Mouse (Mus musculus) left cerebral cortex, postnatal 10 days (tissue): ENCODE data around the gene Snx18. TPM values are rescaled to one million over a fixed set of nuclear protein-coding genes. Genes with fewer than 3 reads are reported as not detected.
A peak's percentile ranks its signal among the peaks of the same experiment; 100 is the strongest.

Experiments used
- DNase-seq, 2 experiments: peaks; one replicate each; pipeline ENCODE4 v3.0.0; 2021 to 2022; ENCODE audit warnings: low spot score in 2 of 2, mixed read lengths in 1 of 2; ENCODE audit errors: extremely low spot score in 1 of 2
- intact Hi-C: fragments of 180-260 bp; cut with DNase I; formaldehyde crosslinking; loops from one replicate; pipeline ENCODE4 v1.15.1; 2025
- total RNA-seq, 2 experiments: library from RNA; stranded (reverse); gene quantifications; 2 replicates each; pipeline ENCODE4 v1.2.3; 2021

The Snx18 gene
- total RNA-seq, 2 experiments from 2014 or later = 19.0 to 20.5 TPM

GRCm38 (mm10) chr13:113617338-113617890 lies 950 bp downstream of the Snx18 start:
- DNase-seq = peak in 1 of 2 experiments; percentile 50
- intact Hi-C loops = loop anchor here (5.0 to 10.0 kb wide), 5 partner anchors 103 to 570 kb away; partner anchors contain the start of gene Gpx8

- intact Hi-C loops = loop anchor here (5.0 to 10.0 kb wide), 5 partner anchors 102 to 570 kb away; partner anchors contain the start of gene Gpx8
- peak in 1 of 2 experiments; percentile 50 for DNase-seq
These were observed 1.5 kb downstream of the Snx18 start for GRCm38 (mm10) chr13:113616751-113617337.

- peak in 1 of 2 experiments; percentile 24 for DNase-seq
- intact Hi-C loops = loop anchor here (5.0 to 10.0 kb wide), 5 partner anchors 101 to 569 kb away; partner anchors contain the start of gene Gpx8
These were observed 2.2 kb downstream of the Snx18 start for GRCm38 (mm10) chr13:113615971-113616671.

GRCm38 (mm10) chr13:113615546-113615941 lies 2.8 kb downstream of the Snx18 start:
- DNase-seq = peak in 1 of 2 experiments; percentile 15
- intact Hi-C loops = loop anchor here (5.0 to 10.0 kb wide), 5 partner anchors 101 to 568 kb away; partner anchors contain the start of gene Gpx8

- intact Hi-C loops = loop anchor here (5.0 to 10.0 kb wide), 5 partner anchors 100 to 568 kb away; partner anchors contain the start of gene Gpx8
These were observed 3.5 kb downstream of the Snx18 start for GRCm38 (mm10) chr13:113614635-113615545.

GRCm38 (mm10) chr13:113613882-113614281 lies 4.5 kb downstream of the Snx18 start:
- peak in 1 of 2 experiments; percentile 16 for DNase-seq
- intact Hi-C loops = loop anchor here (10.0 kb wide), 1 partner anchor 99 kb away; no protein-coding TSS in a partner anchor

More at GRCm38 (mm10) chr13:113614635-113615545, 3.5 kb downstream of the Snx18 start:
- peak; percentile 65 to 87 for DNase-seq

- intact Hi-C loops = loop anchor here (10.0 kb wide), 1 partner anchor 99 kb away; no protein-coding TSS in a partner anchor
- peak in 1 of 2 experiments; percentile 34 for DNase-seq
These were observed 5.0 kb downstream of the Snx18 start for GRCm38 (mm10) chr13:113613341-113613740.

GRCm38 (mm10) chr13:113612141-113612950 lies 6.0 kb downstream of the Snx18 start:
- DNase-seq = peak in 1 of 2 experiments; percentile 33
- intact Hi-C loops = loop anchor here (10.0 kb wide), 1 partner anchor 98 kb away; no protein-coding TSS in a partner anchor

- DNase-seq = peak in 1 of 2 experiments; percentile 9
- intact Hi-C loops = loop anchor here (10.0 kb wide), 1 partner anchor 96 kb away; no protein-coding TSS in a partner anchor
These were observed 7.4 kb downstream of the Snx18 start for GRCm38 (mm10) chr13:113610732-113611500.

- no peak for DNase-seq
- intact Hi-C loops = no loop called here
These were observed 8.9 kb downstream of the Snx18 start for GRCm38 (mm10) chr13:113609429-113609828.

- no peak for DNase-seq
- intact Hi-C loops = no loop called here
These were observed 10.5 kb downstream of the Snx18 start for GRCm38 (mm10) chr13:113607821-113608220.

GRCm38 (mm10) chr13:113607371-113607770 lies 11.0 kb downstream of the Snx18 start:
- peak in 1 of 2 experiments; percentile 12 for DNase-seq
- intact Hi-C loops = no loop called here

- intact Hi-C loops = no loop called here
- peak in 1 of 2 experiments; percentile 19 for DNase-seq
These were observed 11.5 kb downstream of the Snx18 start for GRCm38 (mm10) chr13:113606741-113607358.

- no peak for DNase-seq
- intact Hi-C loops = no loop called here
These were observed 12.2 kb downstream of the Snx18 start for GRCm38 (mm10) chr13:113606131-113606530.

- no peak for DNase-seq
- intact Hi-C loops = no loop called here
These were observed 12.7 kb downstream of the Snx18 start for GRCm38 (mm10) chr13:113605693-113606092.

GRCm38 (mm10) chr13:113604321-113604720 lies 14.0 kb downstream of the Snx18 start:
- intact Hi-C loops = no loop called here
- DNase-seq = no peak
